Mouse (Mus musculus) small intestine, adult 2 months (tissue): ENCODE results near the gene Ccdc151.

Experiments used
- CTCF ChIP-seq: fragments of 200-500 bp; IDR thresholded peaks from 2 replicates; pipeline ENCODE4 v1.5.1; 2012; ENCODE audit warnings: low read depth, mild to moderate bottlenecking, control low read depth, inconsistent platforms, low read length, moderate library complexity, mixed read lengths; ENCODE audit not compliant: insufficient replicate concordance, insufficient read length; ENCODE audit errors: extremely low read depth
- POLR2A ChIP-seq: fragments of 200-500 bp; IDR thresholded peaks from 2 replicates; pipeline ENCODE4 v1.6.1; 2012; ENCODE audit warnings: low read depth, mild to moderate bottlenecking, control low read depth, inconsistent platforms, low read length, moderate library complexity

DNA sequence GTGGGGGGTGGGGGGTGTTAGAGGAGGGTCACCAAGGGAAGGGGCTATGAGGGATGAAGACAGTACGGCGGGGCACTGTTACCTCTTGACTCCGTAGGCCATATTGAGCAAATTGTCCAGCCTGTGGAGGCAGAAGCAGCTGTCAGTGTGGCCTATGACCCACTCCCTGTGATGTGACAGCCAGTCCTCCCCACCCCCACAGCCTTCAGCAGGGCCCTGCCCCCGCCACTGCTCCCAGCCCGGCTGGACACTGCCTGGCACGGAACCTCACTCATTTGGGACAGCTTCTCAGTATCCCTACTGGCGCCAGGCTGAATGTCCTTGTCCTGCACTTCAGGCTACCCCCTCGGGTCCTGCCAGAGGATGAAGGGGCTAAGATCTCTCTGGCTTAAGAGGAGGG lies 22.2 kb upstream of the Ccdc151 start:
- TF ChIP-seq CTCF = no peak
- no peak for TF ChIP-seq POLR2A
